Comparison of ENCODE assay signal across 8 mouse cellular contexts in the genomic region with DNA sequence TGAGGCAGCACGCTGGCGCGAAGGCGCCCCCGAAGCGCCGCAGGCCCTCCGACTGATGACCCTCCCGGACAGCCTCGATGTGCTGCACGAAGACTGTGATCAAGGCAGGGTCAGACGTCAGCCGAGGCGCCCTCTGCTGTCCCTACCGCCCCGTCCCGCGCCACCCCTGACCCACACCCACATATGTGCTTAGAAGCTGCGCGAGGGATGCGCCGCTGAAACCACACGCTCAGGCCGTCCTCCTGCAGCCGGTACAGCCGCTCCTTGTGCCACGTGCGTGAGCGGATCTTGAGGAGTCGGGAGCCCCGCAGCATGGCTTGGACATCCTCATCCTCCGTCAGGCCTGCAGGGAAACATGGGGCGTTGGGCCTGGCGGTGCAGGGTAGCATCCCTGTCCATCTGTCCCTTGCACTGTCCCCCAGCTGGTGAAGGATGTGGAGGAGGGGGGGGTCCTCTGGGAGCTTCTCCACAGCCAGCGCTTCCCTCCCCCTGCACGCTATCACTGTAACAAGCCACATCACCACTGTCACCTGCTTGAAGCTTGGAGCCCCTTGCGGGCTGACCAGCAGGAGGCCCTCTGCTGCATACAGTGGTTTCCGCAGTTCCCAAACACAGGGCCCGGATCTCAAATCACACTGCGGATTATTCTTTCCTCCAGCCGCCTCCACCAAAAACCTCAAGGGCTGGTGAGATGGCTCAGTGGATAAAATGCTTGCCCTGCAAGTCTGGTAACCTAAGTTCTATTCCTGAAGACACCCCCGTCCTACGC. TPM values are rescaled to one million over a fixed set of nuclear protein-coding genes. Genes with fewer than 3 reads are reported as not detected.
DNase-seq lines count a peak whose midpoint lies in the region; ATAC-seq and TF ChIP-seq lines count a peak whose summit lies in the region.

No protein-coding gene starts in this region.

- no peaks in the 10 kb centered on the region for H3K9me3 ChIP-seq in limb, embryonic 10.5 days (replicated peaks)
- no peaks in the 10 kb centered on the region for H3K9me3 ChIP-seq in neural tube, embryonic 13.5 days

- no peak overlapping the region; the same call in 1 of the 2 replicates for H3K4me3 ChIP-seq in gastrocnemius, adult 2 months
- H3K4me3 ChIP-seq in limb, embryonic 10.5 days: peak overlapping the region; percentile 47
- peak overlapping the region; percentile 31 for H3K4me3 ChIP-seq in neural tube, embryonic 13.5 days

- peak; percentile 45 for DNase-seq in gastrocnemius, adult 2 months
- DNase-seq in gastrocnemius, adult 18-20 months (ENCODE audit: low spot score): no peak
- DNase-seq in thymus, postnatal 0 days (ENCODE audit: low spot score): peak; percentile 47
- DNase-seq in thymus, postnatal 10 days (ENCODE audit: low spot score in 2 of 2): no peak
- peak; percentile 62 for DNase-seq in limb, embryonic 10.5 days (ENCODE audit: low spot score)
- no peak for DNase-seq in testis, postnatal 14 days (ENCODE audit: low spot score)
- DNase-seq in cerebellum, postnatal 4 days (ENCODE audit: low spot score in 2 of 2): no peak

- peak overlapping the region; percentile 60 for H3K4me2 ChIP-seq in neural tube, embryonic 13.5 days

- peak overlapping the region; percentile 54 for H3K9ac ChIP-seq in neural tube, embryonic 13.5 days

- intact Hi-C loops in gastrocnemius, adult 2 months (cut with DNase I): no loop called here

- no peaks in the 10 kb centered on the region for H3K36me3 ChIP-seq in limb, embryonic 10.5 days
- H3K36me3 ChIP-seq in neural tube, embryonic 13.5 days: no peaks in the 10 kb centered on the region

- peaks cover 59% of the 10 kb centered on the region for H3K27me3 ChIP-seq in limb, embryonic 10.5 days (ENCODE audit: low read depth, poor library complexity, severe bottlenecking)
- peaks cover 49% of the 10 kb centered on the region for H3K27me3 ChIP-seq in neural tube, embryonic 13.5 days

- no peak overlapping the region for H3K27ac ChIP-seq in gastrocnemius, adult 2 months
- peak overlapping the region; percentile 37; the same call in 1 of the 2 replicates for H3K27ac ChIP-seq in limb, embryonic 10.5 days
- no peak overlapping the region for H3K27ac ChIP-seq in neural tube, embryonic 13.5 days (replicated peaks)

- peak; percentile 29 for TF ChIP-seq CTCF in gastrocnemius, adult 2 months (IDR thresholded peaks at IDR 0.05)

- WGBS in limb, embryonic 10.5 days: 2% methylated on average over 43 of the region's 43 CpGs
- 2% methylated on average over 43 of the region's 43 CpGs for WGBS in neural tube, embryonic 13.5 days

- ATAC-seq in neural tube, embryonic 13.5 days (ENCODE audit: low read depth): peak; percentile 79

- H3K4me1 ChIP-seq in limb, embryonic 10.5 days: peaks cover 13% of the 10 kb centered on the region
- H3K4me1 ChIP-seq in neural tube, embryonic 13.5 days (replicated peaks): peaks cover 11% of the 10 kb centered on the region

RNA-seq across cellular contexts. Expression of gene Plcd3, which starts 21.0 kb away (rescaled TPM):
- 1 to 10 TPM; 4.6 to 5.9 TPM for total RNA-seq in gastrocnemius, adult 2 months (2021)
- 1 to 10 TPM; 6.9 to 9.4 TPM for total RNA-seq in gastrocnemius, adult 18-20 months (2021)
- 1.2 and 1.3 TPM in 2 replicates for polyA plus RNA-seq in thymus, postnatal 0 days (2015; fragmentation: Nextera tagmentation; extraction: Ambion mirVana)
- 1.5 and 1.8 TPM in 2 replicates for polyA plus RNA-seq in limb, embryonic 10.5 days (2016; fragmentation: Nextera tagmentation; extraction: Ambion mirVana)
- polyA plus RNA-seq in neural tube, embryonic 13.5 days (2015; fragmentation: Nextera tagmentation; extraction: Ambion mirVana): 0.98 and 1.6 TPM in 2 replicates

RNA-seq across cellular contexts. Expression of gene Acbd4, which starts 21.0 kb away (rescaled TPM):
- total RNA-seq in gastrocnemius, adult 2 months (2021): 10 to 100 TPM; 24.2 to 28.6 TPM
- total RNA-seq in gastrocnemius, adult 18-20 months (2021): 10 to 100 TPM; 36.1 to 38.9 TPM
- 22.0 and 23.5 TPM in 2 replicates for polyA plus RNA-seq in thymus, postnatal 0 days (2015; fragmentation: Nextera tagmentation; extraction: Ambion mirVana)
- polyA plus RNA-seq in limb, embryonic 10.5 days (2016; fragmentation: Nextera tagmentation; extraction: Ambion mirVana): 4.0 and 5.1 TPM in 2 replicates
- polyA plus RNA-seq in neural tube, embryonic 13.5 days (2015; fragmentation: Nextera tagmentation; extraction: Ambion mirVana): 8.5 and 9.9 TPM in 2 replicates

RNA-seq across cellular contexts. Expression of gene Hexim1, which starts 35.5 kb away (rescaled TPM):
- 10 to 100 TPM; 18.6 to 21.8 TPM for total RNA-seq in gastrocnemius, adult 2 months (2021)
- 10 to 100 TPM; 23.3 to 23.6 TPM for total RNA-seq in gastrocnemius, adult 18-20 months (2021)
- polyA plus RNA-seq in thymus, postnatal 0 days (2015; fragmentation: Nextera tagmentation; extraction: Ambion mirVana): 4.9 and 5.9 TPM in 2 replicates
- 1.8 and 2.4 TPM in 2 replicates for polyA plus RNA-seq in limb, embryonic 10.5 days (2016; fragmentation: Nextera tagmentation; extraction: Ambion mirVana)
- 3.6 and 3.9 TPM in 2 replicates for polyA plus RNA-seq in neural tube, embryonic 13.5 days (2015; fragmentation: Nextera tagmentation; extraction: Ambion mirVana)

RNA-seq across cellular contexts. Expression of gene Hexim2, which starts 51.7 kb away (rescaled TPM):
- total RNA-seq in gastrocnemius, adult 2 months (2021): 1 to 10 TPM; 2.0 to 3.6 TPM
- 1 to 10 TPM; 3.3 to 4.4 TPM for total RNA-seq in gastrocnemius, adult 18-20 months (2021)
- polyA plus RNA-seq in thymus, postnatal 0 days (2015; fragmentation: Nextera tagmentation; extraction: Ambion mirVana): 6.9 and 8.9 TPM in 2 replicates
- 10.1 and 12.3 TPM in 2 replicates for polyA plus RNA-seq in limb, embryonic 10.5 days (2016; fragmentation: Nextera tagmentation; extraction: Ambion mirVana)
- 17.3 and 17.6 TPM in 2 replicates for polyA plus RNA-seq in neural tube, embryonic 13.5 days (2015; fragmentation: Nextera tagmentation; extraction: Ambion mirVana)

RNA-seq across cellular contexts. Expression of gene Dcakd, which starts 52.4 kb away (rescaled TPM):
- 10 to 100 TPM; 12.4 to 25.8 TPM for total RNA-seq in gastrocnemius, adult 2 months (2021)
- total RNA-seq in gastrocnemius, adult 18-20 months (2021): 10 to 100 TPM; 15.2 to 20.3 TPM
- 31.3 and 39.8 TPM in 2 replicates for polyA plus RNA-seq in thymus, postnatal 0 days (2015; fragmentation: Nextera tagmentation; extraction: Ambion mirVana)
- polyA plus RNA-seq in limb, embryonic 10.5 days (2016; fragmentation: Nextera tagmentation; extraction: Ambion mirVana): 260 and 269 TPM in 2 replicates
- polyA plus RNA-seq in neural tube, embryonic 13.5 days (2015; fragmentation: Nextera tagmentation; extraction: Ambion mirVana): 161 and 171 TPM in 2 replicates

Comparison
In these comparisons a context has a peak if more than half of its experiments do, and no peak if none do; other contexts are left out.
1. DNase-seq: peak in gastrocnemius, adult 2 months (single experiment), thymus, postnatal 0 days (single experiment) and limb, embryonic 10.5 days (single experiment); none in gastrocnemius, adult 18-20 months (single experiment), thymus, postnatal 10 days (0 of 2), testis, postnatal 14 days (single experiment) and cerebellum, postnatal 4 days (0 of 2).